15 mouse cellular contexts compared by ENCODE assay signal in genomic region chr5:42891890-42892289, GRCm38 (mm10).
DNase-seq lines count a peak whose midpoint lies in the region; ATAC-seq lines count a peak whose summit lies in the region.
"Had no signal": no experiment of that assay in that cellular context is flagged by ENCODE, and none has a peak within 500 bp of the region (broad histone marks: within the 10 kb centered on the region; RNA-seq: fewer than 3 reads in every experiment).

No protein-coding gene starts in this region.

- DNase-seq in forebrain, embryonic 11.5 days (ENCODE audit: low spot score), result no peak
- DNase-seq in brain, adult 2 months (ENCODE audit: low read depth, low spot score), result peak; percentile 65
- peak; percentile 37 for DNase-seq in cerebellum, adult 9-10 months
- no peak for DNase-seq in kidney, adult 8-10 months
- DNase-seq in c-Kit-positive CD71-positive TER-119-positive erythroid progenitor cells, embryonic 14.5 days (ENCODE audit: low spot score), result no peak
- DNase-seq: gastrocnemius, adult 2 months; kidney, postnatal 25 days; liver, embryonic 13.5 days; lung, postnatal 36 days; thymus, postnatal 25 days had no signal

- ATAC-seq in forebrain, embryonic 13.5 days, result peak; percentile 62
- no peak for ATAC-seq in forebrain, embryonic 11.5 days (replicated peaks; ENCODE audit: low FRiP score)
- peak; percentile 86 for ATAC-seq in hindbrain, embryonic 16.5 days
- no peak for ATAC-seq in liver, embryonic 12.5 days
- ATAC-seq: inflammation-experienced regulatory T-cells, adult 6 months had no signal

- H3K9ac ChIP-seq in forebrain, embryonic 13.5 days, result no peak overlapping the region
- no peak overlapping the region for H3K9ac ChIP-seq in forebrain, embryonic 11.5 days (ENCODE audit: low read length)
- H3K9ac ChIP-seq in hindbrain, embryonic 16.5 days (ENCODE audit: low read depth, low read length), result no peak overlapping the region; the same call in 1 of the 2 replicates
- H3K9ac ChIP-seq in liver, embryonic 12.5 days, result no peak overlapping the region
- H3K9ac ChIP-seq: heart, embryonic 12.5 days; liver, embryonic 13.5 days had no signal

- no peak overlapping the region for H3K27ac ChIP-seq in forebrain, embryonic 13.5 days
- H3K27ac ChIP-seq in forebrain, embryonic 11.5 days (ENCODE audit: low read depth, low read length), result no peak overlapping the region
- no peak overlapping the region for H3K27ac ChIP-seq in hindbrain, embryonic 16.5 days (ENCODE audit: low read depth, low read length)
- no peak overlapping the region for H3K27ac ChIP-seq in liver, embryonic 12.5 days
- H3K27ac ChIP-seq: gastrocnemius, adult 2 months; liver, embryonic 13.5 days had no signal

- 20% methylated on average over 2 of the region's 2 CpGs for WGBS in forebrain, embryonic 13.5 days
- WGBS in forebrain, embryonic 11.5 days, result 32% methylated on average over 2 of the region's 2 CpGs
- 11% methylated on average over 2 of the region's 2 CpGs for WGBS in hindbrain, embryonic 16.5 days
- 36% methylated on average over 2 of the region's 2 CpGs for WGBS in liver, embryonic 12.5 days (ENCODE audit: insufficient replicate concordance)

- no peaks in the 10 kb centered on the region for H3K27me3 ChIP-seq in forebrain, embryonic 13.5 days
- no peaks in the 10 kb centered on the region for H3K27me3 ChIP-seq in forebrain, embryonic 11.5 days (ENCODE audit: control insufficient read depth, insufficient read depth, low read length)
- H3K27me3 ChIP-seq in hindbrain, embryonic 16.5 days (replicated peaks; ENCODE audit: control insufficient read depth, insufficient read depth, low read length), result no peaks in the 10 kb centered on the region
- no peaks in the 10 kb centered on the region for H3K27me3 ChIP-seq in liver, embryonic 12.5 days (replicated peaks)
- H3K27me3 ChIP-seq: heart, embryonic 12.5 days; liver, embryonic 13.5 days had no signal

- no peak overlapping the region for H3K4me3 ChIP-seq in forebrain, embryonic 13.5 days
- no peak overlapping the region for H3K4me3 ChIP-seq in forebrain, embryonic 11.5 days (ENCODE audit: low read depth, low read length)
- H3K4me3 ChIP-seq in hindbrain, embryonic 16.5 days (ENCODE audit: low read length), result no peak overlapping the region
- H3K4me3 ChIP-seq in liver, embryonic 12.5 days, result no peak overlapping the region
- H3K4me3 ChIP-seq: gastrocnemius, adult 2 months; heart, embryonic 12.5 days; liver, embryonic 13.5 days had no signal

- no peaks in the 10 kb centered on the region for H3K9me3 ChIP-seq in forebrain, embryonic 13.5 days (replicated peaks)
- no peaks in the 10 kb centered on the region for H3K9me3 ChIP-seq in forebrain, embryonic 11.5 days (ENCODE audit: control insufficient read depth, low read length)
- no peaks in the 10 kb centered on the region for H3K9me3 ChIP-seq in hindbrain, embryonic 16.5 days (ENCODE audit: control insufficient read depth, low read length)
- H3K9me3 ChIP-seq in liver, embryonic 12.5 days (replicated peaks), result no peaks in the 10 kb centered on the region
- H3K9me3 ChIP-seq: heart, embryonic 12.5 days; liver, embryonic 13.5 days had no signal

- no peak overlapping the region for H3K4me2 ChIP-seq in forebrain, embryonic 13.5 days
- no peak overlapping the region for H3K4me2 ChIP-seq in forebrain, embryonic 11.5 days (ENCODE audit: low read depth, low read length, severe bottlenecking)
- H3K4me2 ChIP-seq in hindbrain, embryonic 16.5 days (ENCODE audit: low read length), result no peak overlapping the region
- no peak overlapping the region for H3K4me2 ChIP-seq in liver, embryonic 12.5 days
- H3K4me2 ChIP-seq: heart, embryonic 12.5 days; liver, embryonic 13.5 days had no signal

- H3K36me3 ChIP-seq in forebrain, embryonic 13.5 days (ENCODE audit: poor library complexity, severe bottlenecking), result no peaks in the 10 kb centered on the region
- no peaks in the 10 kb centered on the region for H3K36me3 ChIP-seq in forebrain, embryonic 11.5 days (ENCODE audit: control insufficient read depth, insufficient read depth, low read length)
- H3K36me3 ChIP-seq in hindbrain, embryonic 16.5 days (ENCODE audit: control insufficient read depth, insufficient read depth, low read length), result no peaks in the 10 kb centered on the region
- no peaks in the 10 kb centered on the region for H3K36me3 ChIP-seq in liver, embryonic 12.5 days
- H3K36me3 ChIP-seq: heart, embryonic 12.5 days; liver, embryonic 13.5 days had no signal

- H3K4me1 ChIP-seq in forebrain, embryonic 13.5 days, result no peaks in the 10 kb centered on the region
- no peaks in the 10 kb centered on the region for H3K4me1 ChIP-seq in forebrain, embryonic 11.5 days (replicated peaks; ENCODE audit: control insufficient read depth, insufficient read depth, low read length)
- no peaks in the 10 kb centered on the region; the same call in none of the 2 replicates for H3K4me1 ChIP-seq in hindbrain, embryonic 16.5 days (ENCODE audit: control insufficient read depth, insufficient read depth, low read depth, low read length)
- no peaks in the 10 kb centered on the region for H3K4me1 ChIP-seq in liver, embryonic 12.5 days
- H3K4me1 ChIP-seq: heart, embryonic 12.5 days; liver, embryonic 13.5 days had no signal

Comparison
In these comparisons a context has a peak if more than half of its experiments do, and no peak if none do; other contexts are left out.
1. ATAC-seq: peak in forebrain, embryonic 13.5 days (single experiment) and hindbrain, embryonic 16.5 days (single experiment); none in forebrain, embryonic 11.5 days (single experiment) and liver, embryonic 12.5 days (single experiment).
2. DNase-seq: peak in brain, adult 2 months (single experiment) and cerebellum, adult 9-10 months (single experiment); none in forebrain, embryonic 11.5 days (single experiment), kidney, adult 8-10 months (0 of 2) and c-Kit-positive CD71-positive TER-119-positive erythroid progenitor cells, embryonic 14.5 days (single experiment).